Mouse (Mus musculus): Measurements from ENCODE around the gene Pgpep1.

- TF ChIP-seq POLR2A (IDR thresholded peaks at IDR 0.05; ENCODE audit: extremely low read depth, insufficient read depth, low read length) = no peak
- no peak for TF ChIP-seq CTCF (IDR thresholded peaks at IDR 0.05; ENCODE audit: low read depth, low read length)
These were observed 12.3 kb upstream of the Pgpep1 start for GRCm38 (mm10) chr8:70672325-70673078.
